Mouse (Mus musculus) forebrain, embryonic 14.5 days (tissue): ENCODE results near the gene Abcb6. TPM values are rescaled to one million over a fixed set of nuclear protein-coding genes. Genes with fewer than 3 reads are reported as not detected.

Experiments used
- ATAC-seq: fragments of 200-750 bp; cut with Nextera tagmentation; 2 replicates; pipeline ENCODE4 v1.8.0; 2017; ENCODE audit warnings: mild to moderate bottlenecking, moderate library complexity
- DNase-seq: peaks from one replicate; pipeline ENCODE4 v3.0.0-alpha.2; 2015; ENCODE audit warnings: low spot score
- H3K27ac ChIP-seq: fragments of 300-500 bp; sonication (generic); 2 replicates; pipeline ENCODE4 v1.5.1; 2014; ENCODE audit warnings: low read depth, mild to moderate bottlenecking, control low read depth, low read length, moderate library complexity
- H3K27me3 ChIP-seq: fragments of 300-500 bp; sonication (generic); replicated peaks from 2 replicates; pipeline ENCODE4 v1.6.1; 2014; ENCODE audit warnings: low read length, control low read depth, mixed read lengths; ENCODE audit not compliant: control insufficient read depth, insufficient read depth
- H3K36me3 ChIP-seq: fragments of 300-500 bp; sonication (generic); 2 replicates; pipeline ENCODE4 v1.6.1; 2014; ENCODE audit warnings: low read length, control low read depth; ENCODE audit not compliant: control insufficient read depth, insufficient read depth
- H3K4me1 ChIP-seq: fragments of 300-500 bp; sonication (generic); 2 replicates; pipeline ENCODE4 v1.6.1; 2014; ENCODE audit warnings: antibody characterized with exemption, low read length, control low read depth; ENCODE audit not compliant: control insufficient read depth, insufficient read depth
- H3K4me2 ChIP-seq: fragments of 300-500 bp; sonication (generic); 2 replicates; pipeline ENCODE4 v1.6.1; 2014; ENCODE audit warnings: mild to moderate bottlenecking, control low read depth, low read length
- H3K4me3 ChIP-seq: fragments of 300-500 bp; sonication (generic); 2 replicates; pipeline ENCODE4 v1.5.1; 2014; ENCODE audit warnings: low read depth, low read length, control low read depth
- H3K9ac ChIP-seq: fragments of 300-500 bp; sonication (generic); 2 replicates; pipeline ENCODE4 v1.6.1; 2014; ENCODE audit warnings: mild to moderate bottlenecking, low read length, control low read depth, moderate library complexity
- H3K9me3 ChIP-seq: fragments of 300-500 bp; sonication (generic); replicated peaks from 2 replicates; pipeline ENCODE4 v1.6.1; 2016; ENCODE audit warnings: low read length, control low read depth, mixed read lengths; ENCODE audit not compliant: control insufficient read depth
- WGBS: fragments of 180-500 bp; shearing (Covaris S2); extraction: QIAGEN DNeasy Blood & Tissue Kit; methylation state at CpG from one replicate; pipeline ENCODE4 v1.1.7; 2014; 5-methylcytosine and 5-hydroxymethylcytosine counted together
- polyA plus RNA-seq: library from polyadenylated mRNA; unstranded; fragments of >200 nt; fragmentation: Nextera tagmentation; extraction: Ambion mirVana; gene quantifications from 2 replicates; pipeline ENCODE4 v1.2.1, GENCODE M21; 2014

Abcb6 gene
- polyA plus RNA-seq, 1 experiment from 2014 or later: 26.2 TPM

DNA sequence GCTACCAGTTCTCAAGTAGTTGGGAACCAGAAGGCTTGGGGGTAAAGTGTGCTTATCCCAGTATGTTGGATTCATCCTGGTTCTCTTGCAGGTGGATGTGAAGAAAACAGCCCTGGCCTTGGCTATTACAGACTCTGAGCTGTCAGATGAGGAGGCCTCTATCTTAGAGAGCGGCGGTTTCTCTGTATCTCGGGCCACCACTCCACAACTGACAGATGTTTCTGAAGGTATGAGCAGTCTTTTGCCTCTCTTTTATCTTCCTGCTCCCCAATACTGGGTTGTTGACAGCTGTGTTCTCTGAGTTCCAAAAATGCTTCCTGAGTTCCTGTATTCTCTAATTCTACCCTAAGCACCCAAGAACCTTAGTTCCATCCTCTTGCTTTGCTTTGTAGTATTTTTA lies 34.6 kb downstream of the Abcb6 start:
- 95% methylated on average over 3 of the region's 3 CpGs for WGBS
- no peak for ATAC-seq

DNA sequence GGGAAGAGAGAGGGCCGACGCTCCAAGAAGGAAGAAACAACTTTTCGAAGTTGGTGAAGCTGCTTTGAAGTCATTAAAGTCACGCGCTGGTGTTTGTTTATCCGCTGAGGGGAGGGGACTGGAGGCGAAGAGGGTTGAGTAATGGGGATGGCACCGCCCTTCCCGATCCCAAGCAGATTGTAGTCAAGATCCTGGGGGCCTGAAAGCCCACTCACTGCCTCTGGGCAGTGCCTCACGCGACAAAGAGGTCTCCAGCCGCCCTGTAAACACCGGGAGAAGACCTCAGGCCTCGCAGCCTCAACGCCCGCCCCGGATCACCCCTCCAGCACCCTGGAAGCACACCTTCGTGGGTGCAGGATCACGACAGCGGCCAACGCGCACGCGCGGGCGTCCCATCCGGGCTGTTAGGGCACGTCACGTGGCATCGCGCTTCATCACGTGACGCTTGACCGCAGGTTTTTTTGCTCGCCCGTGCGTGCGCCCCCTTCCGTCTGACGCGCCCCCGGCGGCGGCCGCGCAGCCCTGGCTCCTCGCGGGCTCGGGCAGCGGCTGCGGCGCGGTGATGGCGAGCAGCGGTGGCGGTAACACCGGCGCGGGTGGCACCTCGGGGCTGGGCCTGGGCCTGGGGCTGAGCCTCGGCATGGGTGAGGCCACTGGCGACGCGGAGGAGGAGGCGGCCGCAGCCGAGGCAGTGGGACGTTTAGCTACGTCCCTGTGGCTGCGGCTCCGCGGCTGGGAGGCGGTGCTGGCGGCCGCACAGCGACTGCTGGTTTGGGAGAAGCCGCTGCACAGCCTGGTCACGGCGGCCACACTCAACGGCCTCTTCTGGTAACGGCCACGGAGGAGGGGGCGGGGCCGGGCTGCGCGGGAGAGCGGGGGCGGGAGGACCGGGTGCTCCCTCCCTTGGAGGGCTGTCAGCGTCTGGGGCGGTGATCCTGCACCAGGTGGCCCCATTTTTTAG lies 37.6 kb downstream of the Abcb6 start, which contains the start of the genes Cnppd1 and Retreg2:
Gene Cnppd1, minus strand, starts transcription at position 411 of the 961 bp plus-strand sequence.
Gene Retreg2, plus strand, starts transcription at position 478 of the 961 bp plus-strand sequence.
- Histone ChIP-seq H3K36me3 (peaks cover 58% of the 10 kb centered on the region), H3K4me3 (peak within 1 kb of the TSS; percentile 87), H3K4me1 (peaks cover 16% of the 10 kb centered on the region), H3K9me3 (no peaks in the 10 kb centered on the region), H3K27me3 (no peaks in the 10 kb centered on the region), H3K4me2 (peak within 1 kb of the TSS; percentile 88), H3K9ac (peak within 1 kb of the TSS; percentile 93), H3K27ac (peak within 1 kb of the TSS; percentile 97)
- DNase-seq: peak; percentile 97
- ATAC-seq: peak; percentile 93
- under 1% methylated on average over 79 of the region's 91 CpGs for WGBS

More for the DNA sequence above, 34.6 kb downstream of the Abcb6 start:
- Histone ChIP-seq H3K36me3 (peaks cover 51% of the 10 kb centered on the region), H3K27ac (no peak overlapping the region), H3K4me3 (no peak overlapping the region), H3K27me3 (no peaks in the 10 kb centered on the region), H3K9me3 (no peaks in the 10 kb centered on the region), H3K4me1 (peaks cover 16% of the 10 kb centered on the region), H3K9ac (no peak overlapping the region), H3K4me2 (no peak overlapping the region)
- DNase-seq: no peak

DNA sequence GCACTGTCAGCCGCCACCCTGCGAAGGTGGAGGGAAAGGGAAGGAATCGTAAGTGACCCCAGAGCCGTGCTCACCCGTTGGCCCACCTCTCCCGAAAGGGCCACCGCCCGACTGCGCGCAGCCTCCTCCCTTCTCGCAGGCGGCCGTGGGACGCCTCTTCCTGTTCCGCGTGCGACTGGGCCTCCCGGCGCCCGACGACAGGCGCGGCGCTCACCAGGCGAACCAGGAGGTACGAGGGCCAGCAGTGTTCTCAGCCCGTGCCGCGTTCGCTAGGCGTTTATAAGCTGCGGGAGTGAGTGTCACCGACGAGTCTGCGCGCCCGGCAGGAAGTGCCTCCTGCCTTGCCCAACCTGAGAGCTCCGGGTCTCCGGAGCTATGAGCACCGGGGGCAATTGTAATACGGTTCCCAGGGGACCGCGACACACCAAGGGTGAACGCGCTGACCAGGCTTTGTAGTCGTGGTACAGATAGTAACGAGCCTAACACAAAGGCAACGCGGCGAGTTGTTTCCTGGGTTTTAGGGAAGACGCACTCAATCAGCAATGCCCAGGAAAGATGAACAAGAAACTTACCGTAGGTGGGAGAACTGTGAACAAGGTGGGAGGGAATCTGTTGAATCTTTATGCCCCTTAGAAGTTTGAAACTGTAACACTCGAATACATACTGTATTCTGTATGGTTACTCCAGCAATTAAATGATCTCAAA lies 38.6 kb downstream of the Abcb6 start:
- DNase-seq (peak; percentile 43), ATAC-seq (0 out of 2 replicates have a peak, but pooled peaks have one; percentile 6)
- Histone ChIP-seq H3K4me3 (peak overlapping the region; percentile 87), H3K9ac (peak overlapping the region; percentile 93), H3K4me1 (peaks cover 16% of the 10 kb centered on the region), H3K27ac (peak overlapping the region; percentile 97; the same call in 1 of the 2 replicates), H3K9me3 (no peaks in the 10 kb centered on the region), H3K36me3 (peaks cover 58% of the 10 kb centered on the region), H3K4me2 (peak overlapping the region; percentile 88), H3K27me3 (no peaks in the 10 kb centered on the region)
- under 1% methylated on average over 53 of the region's 53 CpGs for WGBS

DNA sequence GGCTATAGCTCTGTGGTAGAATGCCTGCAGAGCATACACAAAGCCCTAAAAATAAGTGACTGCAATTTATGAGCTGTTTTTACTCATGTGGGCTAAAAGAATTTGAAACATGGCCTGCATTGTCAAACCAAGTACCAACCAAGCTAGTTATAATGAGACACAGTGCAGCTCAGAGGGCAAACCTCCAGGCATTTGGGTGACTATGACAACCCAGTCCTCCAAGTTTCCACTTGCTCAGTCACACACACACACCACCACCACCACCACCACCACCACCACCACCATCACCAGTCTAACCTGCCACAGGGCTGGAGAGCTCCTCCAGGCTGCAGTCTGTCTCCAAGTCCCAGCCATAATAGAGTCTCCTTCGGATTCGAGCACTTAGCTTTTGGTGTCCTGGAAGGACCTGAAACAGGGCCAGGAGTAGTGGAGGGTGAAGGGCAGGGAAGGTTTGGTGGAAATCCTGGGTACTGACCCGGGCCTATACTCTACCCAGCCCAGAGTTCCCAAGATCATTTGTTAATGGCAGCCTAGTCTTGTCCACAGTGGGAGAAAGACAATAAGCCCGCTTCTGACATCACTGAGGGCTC lies 39.5 kb downstream of the Abcb6 start:
- H3K4me1 ChIP-seq: peaks cover 16% of the 10 kb centered on the region
- peaks cover 58% of the 10 kb centered on the region for H3K36me3 ChIP-seq
- H3K27me3 ChIP-seq: no peaks in the 10 kb centered on the region
- ATAC-seq: no peak
- WGBS: 72% methylated on average over 4 of the region's 4 CpGs
- no peak overlapping the region for H3K27ac ChIP-seq
- H3K9me3 ChIP-seq: no peaks in the 10 kb centered on the region
- H3K4me2 ChIP-seq: peak overlapping the region; percentile 88
- peak overlapping the region; percentile 87 for H3K4me3 ChIP-seq
- peak overlapping the region; percentile 93 for H3K9ac ChIP-seq
- no peak for DNase-seq

DNA sequence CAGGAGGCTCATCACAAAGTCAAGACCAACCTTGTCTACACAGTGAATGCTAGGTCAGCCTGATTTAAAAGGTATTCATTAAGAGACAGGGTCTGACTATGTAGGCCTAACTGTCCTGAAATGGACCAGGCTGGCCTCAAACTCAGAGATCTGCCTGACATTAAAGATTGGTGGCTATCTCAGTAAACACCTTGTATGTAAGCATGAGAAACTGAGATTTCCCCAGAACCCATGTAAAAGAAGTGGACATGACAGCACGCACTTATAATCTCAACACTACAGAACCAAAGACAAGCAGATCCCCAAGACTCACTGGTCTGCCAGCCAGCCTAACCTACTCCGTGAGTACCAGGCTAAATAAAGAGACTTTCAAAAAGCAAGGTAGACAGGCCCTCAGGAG lies 41.7 kb downstream of the Abcb6 start:
- H3K27ac ChIP-seq: no peak overlapping the region
- H3K9ac ChIP-seq: no peak overlapping the region
- H3K4me3 ChIP-seq: no peak overlapping the region
- 94% methylated on average over 2 of the region's 2 CpGs for WGBS
- ATAC-seq (no peak), DNase-seq (no peak)
- no peak overlapping the region for H3K4me2 ChIP-seq
- no peaks in the 10 kb centered on the region for H3K27me3 ChIP-seq
- H3K4me1 ChIP-seq: peaks cover 6% of the 10 kb centered on the region
- peaks cover 46% of the 10 kb centered on the region for H3K36me3 ChIP-seq
- H3K9me3 ChIP-seq: no peaks in the 10 kb centered on the region

DNA sequence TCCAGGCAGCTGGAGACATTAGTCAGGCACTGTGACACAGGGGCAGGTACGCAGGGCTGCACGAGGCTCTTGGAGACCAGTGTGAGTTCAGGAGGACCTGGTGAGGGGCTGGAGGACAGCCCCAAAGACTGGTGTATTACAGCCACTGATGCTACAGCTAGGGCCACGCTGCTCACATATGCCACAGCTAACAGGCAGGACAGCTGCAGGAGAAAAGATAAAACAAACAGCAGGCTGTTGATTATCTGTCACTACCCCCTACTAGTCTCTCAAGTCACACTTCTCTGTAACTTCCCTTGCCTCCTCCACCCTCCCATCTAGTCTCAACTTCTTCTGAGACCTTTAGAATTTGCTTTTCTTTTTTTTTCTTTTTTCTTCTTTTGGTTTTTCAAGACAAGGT lies 43.5 kb downstream of the Abcb6 start:
- Histone ChIP-seq H3K9me3 (no peaks in the 10 kb centered on the region), H3K4me2 (no peak overlapping the region), H3K36me3 (peaks cover 46% of the 10 kb centered on the region), H3K4me1 (peaks cover 6% of the 10 kb centered on the region), H3K27me3 (no peaks in the 10 kb centered on the region), H3K9ac (no peak overlapping the region), H3K4me3 (no peak overlapping the region), H3K27ac (no peak overlapping the region)
- no peak for DNase-seq
- ATAC-seq: no peak
- WGBS: 92% methylated on average over 3 of the region's 3 CpGs

DNA sequence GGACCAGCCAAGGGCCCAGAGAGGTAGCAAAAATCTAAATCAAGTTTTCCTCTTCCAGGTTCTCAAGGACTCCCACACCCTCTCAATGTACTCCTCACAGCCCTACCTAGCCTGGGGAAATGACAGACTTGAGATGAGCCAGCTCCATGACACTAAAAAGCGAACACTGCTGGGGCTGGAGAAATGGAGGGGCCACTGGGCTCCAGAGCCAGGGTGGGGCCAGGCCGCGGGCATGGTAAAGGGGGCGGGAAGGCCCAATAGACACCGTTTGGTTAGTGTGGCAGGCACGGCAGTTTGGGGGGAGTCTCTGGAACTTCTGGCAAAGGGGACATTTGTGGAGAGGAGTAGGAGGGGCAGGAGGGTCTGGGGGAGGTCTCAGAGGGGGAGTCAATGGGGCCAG lies 43.9 kb downstream of the Abcb6 start:
- 89% methylated on average over 6 of the region's 6 CpGs for WGBS
- no peaks in the 10 kb centered on the region for H3K27me3 ChIP-seq
- no peak overlapping the region for H3K4me2 ChIP-seq
- no peak overlapping the region for H3K4me3 ChIP-seq
- H3K9ac ChIP-seq: no peak overlapping the region
- H3K4me1 ChIP-seq: peaks cover 6% of the 10 kb centered on the region
- DNase-seq (no peak), ATAC-seq (no peak)
- H3K9me3 ChIP-seq: no peaks in the 10 kb centered on the region
- no peak overlapping the region for H3K27ac ChIP-seq
- H3K36me3 ChIP-seq: peaks cover 46% of the 10 kb centered on the region

DNA sequence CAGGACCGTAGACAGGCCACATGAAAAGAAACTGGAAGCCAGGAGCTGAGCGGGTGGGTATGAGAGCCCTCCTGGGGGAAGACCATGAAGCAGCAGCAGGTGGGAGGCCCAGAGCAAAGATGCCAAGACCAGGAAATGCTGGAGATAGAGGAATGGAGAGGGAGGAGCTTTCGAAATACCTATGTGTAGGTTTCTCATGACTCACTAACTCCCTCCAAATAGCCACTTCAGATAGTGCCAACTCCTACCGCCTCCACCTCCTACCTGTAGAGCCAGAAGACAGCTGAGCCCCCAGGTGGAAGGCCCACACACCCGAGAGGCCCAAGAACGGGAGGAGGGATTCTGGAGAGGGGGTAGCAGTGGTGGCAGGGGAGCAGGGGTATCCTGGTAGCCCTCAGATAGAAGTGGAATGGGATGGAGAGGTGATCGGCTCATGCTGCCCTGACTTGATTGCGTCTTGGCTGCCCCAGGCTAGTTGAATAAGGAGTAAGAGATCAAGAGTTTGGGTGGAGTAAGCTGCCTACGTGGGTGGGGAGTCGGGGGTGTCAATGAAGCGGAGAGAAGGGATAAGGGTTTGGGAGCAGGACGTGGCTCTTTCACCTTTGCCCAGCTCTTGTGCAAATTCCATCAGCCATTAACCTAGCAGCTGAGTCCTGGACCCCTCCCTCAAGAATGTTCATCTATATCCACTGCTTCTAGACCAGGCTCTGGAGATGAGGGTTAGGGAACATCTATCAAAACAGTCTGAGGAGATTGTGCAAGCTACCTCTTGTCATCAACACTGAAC lies 46.6 kb downstream of the Abcb6 start, which contains the start of gene Slc23a3:
Gene Slc23a3, minus strand, starts transcription at position 470 of the 787 bp plus-strand sequence.
- H3K4me2 ChIP-seq: no peak within 1 kb of the TSS
- H3K9me3 ChIP-seq: no peaks in the 10 kb centered on the region
- no peak within 1 kb of the TSS for H3K9ac ChIP-seq
- no peaks in the 10 kb centered on the region for H3K4me1 ChIP-seq
- 68% methylated on average over 12 of the region's 12 CpGs for WGBS
- no peak for ATAC-seq
- no peak within 1 kb of the TSS for H3K27ac ChIP-seq
- H3K4me3 ChIP-seq: no peak within 1 kb of the TSS
- peaks cover 36% of the 10 kb centered on the region for H3K36me3 ChIP-seq
- DNase-seq: no peak
- H3K27me3 ChIP-seq: no peaks in the 10 kb centered on the region
